Mouse (Mus musculus) limb, embryonic 10.5 days (tissue): ENCODE measurements around the gene Styx. TPM values are rescaled to one million over a fixed set of nuclear protein-coding genes. Genes with fewer than 3 reads are reported as not detected.

Experiments used
- DNase-seq: peaks from one replicate; pipeline ENCODE4 v3.0.0-alpha.2; 2017; ENCODE audit warnings: low spot score
- H3K27ac ChIP-seq: fragments of 300-500 bp; sonication (generic); 2 replicates; pipeline ENCODE4 v1.5.1; 2016; ENCODE audit warnings: mild to moderate bottlenecking
- H3K27me3 ChIP-seq: fragments of 300-500 bp; sonication (generic); 2 replicates; pipeline ENCODE4 v1.6.1; 2016; ENCODE audit warnings: low read depth, mild to moderate bottlenecking; ENCODE audit not compliant: poor library complexity, severe bottlenecking
- H3K36me3 ChIP-seq: fragments of 300-500 bp; sonication (generic); 2 replicates; pipeline ENCODE4 v1.6.1; 2016; ENCODE audit warnings: mild to moderate bottlenecking, moderate library complexity
- H3K4me1 ChIP-seq: fragments of 300-500 bp; sonication (generic); 2 replicates; pipeline ENCODE4 v1.6.1; 2016
- H3K4me3 ChIP-seq: fragments of 300-500 bp; sonication (generic); 2 replicates; pipeline ENCODE4 v1.5.1; 2016; ENCODE audit warnings: mild to moderate bottlenecking, moderate library complexity
- H3K9me3 ChIP-seq: fragments of 300-500 bp; sonication (generic); replicated peaks from 2 replicates; pipeline ENCODE4 v1.6.1; 2016; ENCODE audit warnings: mild to moderate bottlenecking
- WGBS: fragments of 180-500 bp; shearing (Covaris S2); methylation state at CpG from one replicate; pipeline ENCODE4 v1.1.7; 2016; 5-methylcytosine and 5-hydroxymethylcytosine counted together
- polyA plus RNA-seq: library from polyadenylated mRNA; unstranded; fragments of >200 nt; fragmentation: Nextera tagmentation; extraction: Ambion mirVana; gene quantifications from 2 replicates; pipeline ENCODE4 v1.2.1, GENCODE M21; 2016

Styx gene
- polyA plus RNA-seq, 1 experiment from 2014 or later = 46.9 TPM

DNA sequence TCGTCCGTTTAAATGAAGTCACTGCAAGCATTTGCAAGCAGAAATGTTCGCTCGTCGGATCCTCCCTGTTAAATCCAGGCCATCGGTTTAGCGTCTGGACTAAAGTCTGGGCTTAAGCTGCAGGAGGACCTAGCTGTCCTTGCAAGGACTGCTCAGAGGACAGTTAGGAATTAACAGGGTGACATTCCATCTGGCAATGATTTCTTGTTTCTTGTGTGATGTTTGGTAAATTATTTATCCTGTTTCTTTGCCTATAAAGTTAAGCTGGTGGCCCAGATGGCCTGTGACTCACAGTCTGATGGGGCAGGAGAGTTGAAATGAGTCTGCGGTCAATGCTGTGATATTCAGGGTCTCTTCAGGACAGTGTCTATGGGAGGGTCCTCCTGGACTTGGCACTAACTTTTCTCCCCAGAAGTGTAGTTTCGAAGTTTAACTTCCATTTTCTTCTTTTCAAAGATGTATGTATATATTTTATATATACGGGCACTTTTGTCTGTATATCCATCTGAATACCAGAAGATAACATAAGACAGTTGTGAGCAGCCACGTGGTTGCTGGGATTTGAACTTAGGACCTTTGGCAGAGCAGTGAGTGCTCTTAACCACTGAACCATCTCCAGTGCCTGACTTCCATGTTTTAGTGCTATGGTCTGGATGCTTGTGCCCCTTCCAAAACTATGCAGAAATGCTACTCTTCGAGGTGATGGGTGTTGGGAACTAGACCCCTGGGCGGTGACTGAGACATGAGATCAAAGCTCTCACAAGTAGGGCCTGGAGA is 79.4 kb downstream of the Styx start:
- H3K27ac ChIP-seq = no peak overlapping the region
- H3K27me3 ChIP-seq = no peaks in the 10 kb centered on the region
- WGBS = 88% methylated on average over 13 of the region's 13 CpGs
- H3K4me3 ChIP-seq = no peak overlapping the region
- DNase-seq = no peak
- 0 out of 2 replicates have a peak, but pooled peaks cover under 1% of the 10 kb centered on the region for H3K4me1 ChIP-seq
- peaks cover 3% of the 10 kb centered on the region; the same call in 1 of the 2 replicates for H3K9me3 ChIP-seq
- H3K36me3 ChIP-seq = no peaks in the 10 kb centered on the region

DNA sequence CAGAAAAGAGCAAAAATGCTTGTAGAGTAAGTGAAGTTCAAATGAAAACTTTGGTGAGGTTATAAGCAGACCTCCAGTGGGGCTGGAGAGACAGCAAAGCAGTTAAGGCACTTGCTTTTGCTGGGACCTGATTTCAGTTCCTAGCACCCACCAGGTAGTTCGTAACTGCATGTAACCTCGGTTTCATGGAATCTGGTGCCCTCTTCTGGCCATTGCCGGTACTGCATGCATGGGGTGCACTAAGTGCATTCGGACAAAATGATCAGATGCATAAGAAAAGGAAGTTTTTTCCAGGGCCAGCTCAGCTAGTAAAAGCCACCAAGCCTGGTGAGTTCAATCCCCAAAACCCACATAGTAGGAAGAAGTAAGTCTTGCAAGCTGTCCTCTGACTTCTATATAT is 81.1 kb downstream of the Styx start:
- H3K36me3 ChIP-seq = no peaks in the 10 kb centered on the region
- no peaks in the 10 kb centered on the region; the same call in 1 of the 2 replicates for H3K9me3 ChIP-seq
- H3K27ac ChIP-seq = no peak overlapping the region
- H3K27me3 ChIP-seq = no peaks in the 10 kb centered on the region
- no peak overlapping the region for H3K4me3 ChIP-seq
- 66% methylated on average over 4 of the region's 4 CpGs for whole genome bisulfite sequencing
- DNase-seq = no peak
- peaks cover 11% of the 10 kb centered on the region for H3K4me1 ChIP-seq

DNA sequence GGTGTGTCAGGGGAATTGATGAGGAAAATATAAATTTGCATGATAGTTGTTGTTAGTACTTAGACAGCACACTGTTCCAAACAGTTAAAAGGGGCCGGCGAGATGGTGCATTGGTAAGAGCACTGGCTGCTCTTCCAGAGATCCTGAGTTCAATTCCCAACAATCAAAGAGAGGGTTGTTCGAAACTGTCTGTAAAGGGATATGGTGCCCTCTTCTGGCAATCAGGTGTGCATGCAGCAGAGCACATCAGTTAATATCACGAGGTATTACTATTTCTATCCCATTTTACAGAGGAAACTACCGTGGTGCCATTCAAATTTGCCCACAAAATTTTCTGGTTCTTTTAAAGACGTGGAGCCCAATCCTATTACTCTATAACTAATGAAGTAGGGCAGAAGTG is 83.3 kb downstream of the Styx start:
- WGBS = 63% methylated on average over 6 of the region's 6 CpGs
- Histone ChIP-seq H3K36me3 (no peaks in the 10 kb centered on the region), H3K9me3 (no peaks in the 10 kb centered on the region; the same call in 1 of the 2 replicates), H3K27me3 (no peaks in the 10 kb centered on the region), H3K27ac (no peak overlapping the region), H3K4me1 (peaks cover 28% of the 10 kb centered on the region), H3K4me3 (no peak overlapping the region)
- no peak for DNase-seq

DNA sequence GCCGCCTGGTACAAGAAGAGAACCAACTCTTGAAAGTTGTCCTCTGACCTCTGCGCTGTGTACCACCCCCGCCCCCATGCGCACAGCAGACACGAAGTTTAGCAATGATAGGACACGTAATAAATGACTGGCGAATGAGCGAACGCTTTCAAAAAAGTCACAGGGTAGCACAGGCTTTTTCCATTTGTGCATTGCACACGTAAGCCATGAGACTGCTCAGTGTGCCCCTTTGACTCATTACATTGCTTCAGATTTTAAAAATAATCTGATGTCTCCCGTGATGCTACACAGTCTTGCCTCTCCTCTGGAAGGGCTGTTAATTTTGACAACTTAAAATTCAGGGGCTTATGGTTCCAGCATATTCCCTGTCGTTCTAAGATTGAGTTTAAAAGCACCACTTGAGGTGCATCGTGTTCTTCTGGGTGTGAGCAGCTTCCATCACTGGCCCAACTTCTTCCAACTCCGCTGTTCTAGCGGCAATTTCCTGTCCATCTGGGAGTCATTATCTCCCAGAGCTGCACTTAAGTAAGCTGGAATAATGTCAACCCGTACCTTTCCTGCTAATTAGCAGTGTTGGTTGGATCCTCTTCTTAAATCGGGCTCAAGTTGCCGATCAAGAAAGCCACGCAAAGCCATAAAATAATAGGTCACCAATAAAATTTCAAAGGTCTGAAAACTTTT is 87.5 kb downstream of the Styx start:
- H3K36me3 ChIP-seq = no peaks in the 10 kb centered on the region
- no peaks in the 10 kb centered on the region for H3K9me3 ChIP-seq
- peak overlapping the region; percentile 17; the same call in 1 of the 2 replicates for H3K4me3 ChIP-seq
- peak overlapping the region; percentile 89 for H3K27ac ChIP-seq
- 23% methylated on average over 19 of the region's 19 CpGs for WGBS
- no peak for DNase-seq
- no peaks in the 10 kb centered on the region for H3K27me3 ChIP-seq
- peaks cover 67% of the 10 kb centered on the region for H3K4me1 ChIP-seq

DNA sequence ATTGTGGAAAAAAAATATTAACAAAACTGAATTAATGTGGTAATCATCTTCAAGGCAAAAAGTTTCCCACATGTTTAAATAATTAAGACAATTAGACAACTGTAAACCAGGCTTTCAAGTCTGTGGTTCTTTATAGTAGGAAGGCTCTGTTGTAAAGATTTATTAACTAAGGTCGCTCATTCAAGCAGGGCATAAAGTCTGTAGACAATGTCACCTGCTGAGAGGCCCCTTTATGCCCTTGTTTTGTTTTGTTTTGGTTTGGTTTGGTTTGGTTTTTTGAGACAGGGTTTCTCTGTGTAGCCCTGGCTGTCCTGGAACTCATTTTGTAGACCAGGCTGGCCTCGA is 88.0 kb downstream of the Styx start:
- 35% methylated on average over 2 of the region's 2 CpGs for WGBS
- H3K4me3 ChIP-seq = 0 out of 2 replicates have a peak overlapping the region, but pooled peaks have one; percentile 8
- H3K9me3 ChIP-seq = no peaks in the 10 kb centered on the region
- H3K27me3 ChIP-seq = no peaks in the 10 kb centered on the region
- H3K27ac ChIP-seq = peak overlapping the region; percentile 89
- DNase-seq = no peak
- H3K4me1 ChIP-seq = peaks cover 68% of the 10 kb centered on the region
- no peaks in the 10 kb centered on the region for H3K36me3 ChIP-seq

DNA sequence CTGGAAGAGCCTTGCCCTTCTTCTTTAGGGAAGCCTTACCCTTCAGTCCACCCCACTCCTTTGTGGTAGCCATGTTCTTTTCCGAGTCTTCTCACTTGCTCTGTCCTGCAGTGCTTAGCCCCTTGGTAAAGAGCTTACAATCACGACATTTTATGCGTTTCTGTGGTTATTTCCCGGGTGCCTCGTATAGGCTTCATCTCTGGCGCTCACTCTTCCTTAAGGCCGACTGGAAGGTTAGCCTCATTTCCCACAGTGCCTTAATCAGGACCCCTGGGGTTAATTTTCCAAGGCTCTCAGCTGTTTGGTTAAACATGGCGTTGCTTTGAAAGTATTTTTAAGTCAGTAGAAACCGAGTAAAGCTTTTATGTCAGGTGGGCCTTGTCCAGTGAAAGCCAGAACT is 88.5 kb downstream of the Styx start:
- H3K9me3 ChIP-seq = no peaks in the 10 kb centered on the region
- peaks cover 69% of the 10 kb centered on the region for H3K4me1 ChIP-seq
- peak overlapping the region; percentile 79 for H3K27ac ChIP-seq
- no peak overlapping the region for H3K4me3 ChIP-seq
- no peaks in the 10 kb centered on the region for H3K36me3 ChIP-seq
- H3K27me3 ChIP-seq = no peaks in the 10 kb centered on the region
- DNase-seq = no peak
- WGBS = 77% methylated on average over 9 of the region's 9 CpGs

DNA sequence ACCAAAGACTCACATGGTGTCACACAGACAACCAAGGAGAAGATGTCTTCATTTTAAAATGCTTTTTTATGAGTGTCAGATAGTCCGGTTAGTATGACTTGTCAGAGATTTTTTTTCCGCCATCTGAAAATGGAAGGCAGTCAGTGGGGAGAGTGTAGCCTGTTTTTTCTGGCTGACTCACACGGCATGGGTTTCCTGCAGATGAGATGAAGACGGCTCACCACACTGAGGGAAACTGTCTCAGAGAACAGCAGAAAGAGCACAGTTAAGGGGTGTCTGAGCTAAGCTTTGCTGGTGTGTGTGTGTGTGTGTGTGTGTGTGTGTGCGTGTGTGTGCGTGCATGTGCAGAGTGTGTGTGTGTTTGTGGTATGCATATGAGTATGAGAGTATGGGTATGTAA is 90.4 kb downstream of the Styx start:
- Histone ChIP-seq H3K27ac (peak overlapping the region; percentile 79), H3K27me3 (no peaks in the 10 kb centered on the region), H3K36me3 (no peaks in the 10 kb centered on the region), H3K4me1 (peaks cover 79% of the 10 kb centered on the region), H3K4me3 (no peak overlapping the region), H3K9me3 (no peaks in the 10 kb centered on the region)
- no peak for DNase-seq
- WGBS = 82% methylated on average over 6 of the region's 6 CpGs

DNA sequence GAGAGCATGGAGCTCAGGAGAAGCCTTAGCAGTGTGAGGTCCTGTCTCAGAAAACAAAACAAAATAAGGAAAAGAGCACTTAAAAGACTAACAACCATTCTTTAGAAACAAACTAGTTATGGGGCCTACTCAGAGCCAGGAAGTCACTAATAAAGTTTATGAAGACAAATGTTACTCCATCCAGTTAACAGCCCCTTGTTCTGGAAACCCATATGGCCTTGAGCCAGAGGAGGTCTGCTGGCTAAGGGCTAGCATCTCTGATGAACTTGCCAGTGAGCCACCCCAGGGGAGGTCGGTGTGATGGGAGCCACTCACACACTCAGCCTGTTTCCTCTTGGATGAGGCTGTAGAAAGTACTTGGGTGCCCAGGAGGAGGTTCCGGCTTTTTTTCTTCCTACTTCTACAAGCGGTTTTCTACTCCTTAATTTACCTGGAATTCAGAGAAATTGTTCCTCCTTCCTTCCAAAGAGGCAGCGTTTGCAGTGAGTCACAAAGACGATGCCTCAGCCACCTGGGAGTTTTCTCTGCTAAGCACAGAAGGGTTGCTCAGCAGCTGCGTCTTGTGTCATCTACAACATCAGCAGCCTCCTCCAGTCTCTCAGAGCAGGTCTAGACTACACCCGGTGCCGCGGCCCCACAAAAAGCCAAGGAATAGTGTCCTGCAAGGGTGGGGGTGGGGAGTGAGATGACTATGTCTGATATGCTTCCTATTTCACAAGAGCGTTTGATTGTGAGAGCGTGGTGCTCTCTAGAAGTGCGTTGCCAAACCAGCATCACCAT is 92.1 kb downstream of the Styx start:
- DNase-seq = no peak
- no peaks in the 10 kb centered on the region for H3K27me3 ChIP-seq
- 52% methylated on average over 12 of the region's 12 CpGs for WGBS
- H3K9me3 ChIP-seq = no peaks in the 10 kb centered on the region
- peak overlapping the region; percentile 84 for H3K27ac ChIP-seq
- no peak overlapping the region for H3K4me3 ChIP-seq
- H3K36me3 ChIP-seq = no peaks in the 10 kb centered on the region
- H3K4me1 ChIP-seq = peaks cover 62% of the 10 kb centered on the region

DNA sequence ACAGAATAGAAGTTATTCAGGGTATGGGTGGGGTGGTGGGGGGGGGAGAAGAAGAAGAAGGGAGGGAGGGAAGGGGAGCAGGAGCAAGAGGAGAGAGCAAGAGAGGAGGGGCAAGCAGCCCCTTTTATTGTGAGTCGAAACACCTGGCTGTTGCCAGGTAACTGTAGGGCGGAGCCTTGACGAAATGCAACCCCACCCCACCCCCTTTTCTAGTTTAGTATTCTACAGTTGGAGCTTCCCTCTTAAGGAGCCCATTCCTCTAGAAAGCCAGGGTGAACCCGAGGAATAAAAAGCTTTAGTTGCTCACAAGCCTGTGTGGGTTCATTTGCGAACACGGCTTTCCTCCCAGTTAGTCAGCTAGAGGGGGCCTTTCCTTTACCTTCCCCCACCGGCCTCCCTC is 94.0 kb downstream of the Styx start:
- H3K4me3 ChIP-seq = no peak overlapping the region
- 51% methylated on average over 7 of the region's 7 CpGs for WGBS
- H3K27ac ChIP-seq = peak overlapping the region; percentile 84
- no peaks in the 10 kb centered on the region for H3K9me3 ChIP-seq
- H3K36me3 ChIP-seq = no peaks in the 10 kb centered on the region
- H3K4me1 ChIP-seq = peaks cover 48% of the 10 kb centered on the region
- DNase-seq = no peak
- H3K27me3 ChIP-seq = no peaks in the 10 kb centered on the region

DNA sequence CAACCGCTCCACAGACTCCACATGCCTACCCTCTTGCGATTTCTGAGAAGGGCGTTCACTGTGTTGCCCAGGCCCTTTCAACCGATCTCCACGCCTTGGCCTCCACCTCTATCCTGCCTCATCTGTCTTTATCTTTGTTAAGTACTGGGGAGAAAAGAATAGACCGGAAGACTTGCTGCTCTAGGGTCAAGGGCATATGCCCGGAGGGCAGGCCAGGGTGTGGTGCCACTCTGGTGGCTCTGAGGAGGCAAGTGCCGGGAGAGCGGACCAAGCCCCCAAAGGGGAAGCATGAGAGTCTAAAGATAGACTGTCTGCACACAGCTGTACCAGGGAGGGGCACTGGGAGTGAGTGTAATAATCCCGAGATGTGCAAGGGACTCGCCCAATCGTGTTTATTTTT is 94.6 kb downstream of the Styx start:
- H3K27ac ChIP-seq = peak overlapping the region; percentile 84
- no peak for DNase-seq
- 72% methylated on average over 12 of the region's 12 CpGs for WGBS

DNA sequence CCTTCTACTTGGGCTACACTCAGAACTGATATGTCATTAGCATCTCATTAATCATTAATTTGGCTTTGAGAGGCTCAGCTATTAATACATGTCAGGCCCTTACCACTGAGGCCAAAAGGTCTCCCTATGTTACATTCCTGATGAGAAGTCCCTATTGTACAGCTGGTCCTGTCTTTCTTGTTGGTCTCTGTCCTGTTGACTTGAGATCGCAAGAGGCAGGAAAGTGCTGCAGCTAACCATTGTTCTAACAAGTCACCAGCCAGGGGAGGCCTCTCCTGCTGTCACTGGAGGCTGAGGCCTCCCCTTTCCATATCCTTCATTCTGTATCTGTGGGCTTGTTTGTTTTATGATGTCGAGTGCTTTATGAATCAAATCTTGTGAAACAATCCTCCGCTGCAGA is 95.9 kb downstream of the Styx start:
- Histone ChIP-seq H3K4me3 (no peak overlapping the region), H3K4me1 (peaks cover 36% of the 10 kb centered on the region), H3K36me3 (no peaks in the 10 kb centered on the region), H3K27me3 (no peaks in the 10 kb centered on the region), H3K27ac (0 out of 2 replicates have a peak overlapping the region, but pooled peaks have one; percentile 12), H3K9me3 (no peaks in the 10 kb centered on the region)
- DNase-seq = no peak
- WGBS = 81% methylated on average over 3 of the region's 3 CpGs

More for the DNA sequence above, 94.6 kb downstream of the Styx start:
- Histone ChIP-seq H3K4me3 (no peak overlapping the region), H3K9me3 (no peaks in the 10 kb centered on the region), H3K4me1 (peaks cover 43% of the 10 kb centered on the region), H3K36me3 (no peaks in the 10 kb centered on the region), H3K27me3 (no peaks in the 10 kb centered on the region)

DNA sequence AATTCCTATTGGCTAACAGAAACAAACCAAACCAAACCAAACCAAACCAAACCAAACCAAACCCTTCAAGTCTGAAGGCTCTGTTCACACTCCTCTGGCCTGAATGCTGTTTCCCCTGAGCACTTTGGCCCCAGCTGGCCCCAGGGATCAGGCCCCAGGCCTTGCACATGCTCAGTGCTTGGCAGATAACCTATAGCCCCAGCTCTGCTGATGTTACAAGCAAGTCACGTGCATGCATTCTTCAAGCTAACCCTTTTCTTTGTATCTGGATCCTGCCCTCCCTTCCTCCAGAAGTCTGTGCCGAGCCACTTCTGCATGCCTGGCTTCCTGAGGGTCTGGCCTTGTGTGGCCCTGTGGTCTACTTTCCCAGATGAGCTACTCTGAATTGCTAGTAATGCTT is 100.2 kb downstream of the Styx start:
- Histone ChIP-seq H3K27me3 (no peaks in the 10 kb centered on the region), H3K9me3 (no peaks in the 10 kb centered on the region), H3K36me3 (no peaks in the 10 kb centered on the region), H3K4me3 (no peak overlapping the region), H3K27ac (peak overlapping the region; percentile 63), H3K4me1 (peaks cover 46% of the 10 kb centered on the region)
- 41% methylated on average over 2 of the region's 2 CpGs for WGBS
- no peak for DNase-seq

DNA sequence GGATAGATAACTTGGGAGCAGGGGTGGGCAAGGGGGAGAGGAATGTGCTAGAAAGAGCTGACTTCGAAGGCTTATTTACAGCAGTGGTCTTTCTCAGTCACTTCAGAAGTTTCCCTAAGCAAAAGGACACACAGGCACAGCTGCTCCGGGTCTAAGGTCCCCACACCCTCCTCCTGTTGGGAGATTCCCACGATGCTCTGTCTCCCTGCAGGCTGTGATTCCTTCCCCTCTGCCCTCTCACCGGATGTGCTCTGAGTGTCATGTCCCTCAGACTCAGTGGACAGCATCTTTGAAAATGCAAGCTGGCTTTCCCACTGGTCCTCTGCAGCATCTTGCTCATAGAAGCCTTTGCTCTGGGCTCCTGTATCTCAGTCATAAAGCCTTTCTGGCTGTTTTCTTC is 101.3 kb downstream of the Styx start:
- Histone ChIP-seq H3K27me3 (no peaks in the 10 kb centered on the region), H3K4me3 (no peak overlapping the region), H3K36me3 (no peaks in the 10 kb centered on the region), H3K4me1 (peaks cover 55% of the 10 kb centered on the region), H3K27ac (peak overlapping the region; percentile 50; the same call in 1 of the 2 replicates), H3K9me3 (no peaks in the 10 kb centered on the region)
- no peak for DNase-seq
- 57% methylated on average over 4 of the region's 4 CpGs for WGBS
